Mouse (Mus musculus) layer of hippocampus, adult 11-12 months (tissue): ENCODE measurements around the gene Hcn1.

Experiments
- DNase-seq: peaks from one replicate; pipeline ENCODE4 v3.0.0; 2022; ENCODE audit warnings: low spot score

Gene Hcn1

DNA sequence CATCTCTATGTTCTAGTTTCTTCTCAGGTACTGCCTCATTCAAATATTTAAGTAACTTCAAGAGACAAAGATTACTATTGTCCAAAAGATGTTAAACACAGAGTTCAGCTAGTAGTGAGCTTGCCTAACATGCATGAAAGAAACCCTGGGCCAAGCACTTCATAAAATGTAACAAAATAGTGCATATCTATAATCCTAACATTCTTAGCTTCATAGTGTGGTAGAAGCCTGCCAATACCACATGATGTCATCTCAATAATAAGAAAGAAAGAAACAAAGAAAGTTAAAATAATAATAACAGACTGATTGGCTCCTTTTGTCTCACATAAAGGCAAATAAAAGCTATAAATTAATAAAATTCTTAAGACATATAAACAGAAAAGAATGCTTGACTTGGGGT, 103.5 kb downstream of the Hcn1 start:
- DNase-seq = no peak

DNA sequence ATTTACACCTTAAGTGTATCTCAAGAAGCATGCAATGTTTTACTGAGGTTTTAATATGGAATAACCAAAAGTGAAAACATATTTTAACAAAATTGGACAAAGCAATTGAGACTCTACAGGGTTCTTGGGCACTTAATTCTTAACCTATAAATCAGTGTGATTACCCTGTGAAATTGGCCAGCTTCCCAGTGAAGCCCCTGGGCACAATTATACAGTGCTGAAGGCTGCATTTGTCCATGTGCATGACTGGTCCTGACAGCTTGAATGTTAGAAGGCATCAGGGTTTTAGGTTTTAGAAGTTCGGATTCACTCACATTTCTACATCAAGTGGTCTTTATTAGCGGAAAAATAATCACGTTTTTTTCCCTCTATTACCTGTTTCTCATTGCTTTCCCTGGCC, 103.9 kb downstream of the Hcn1 start:
- no peak for DNase-seq

GRCm38 (mm10) chr13:117706496-117706895, 104.4 kb downstream of the Hcn1 start:
- DNase-seq = no peak

DNA sequence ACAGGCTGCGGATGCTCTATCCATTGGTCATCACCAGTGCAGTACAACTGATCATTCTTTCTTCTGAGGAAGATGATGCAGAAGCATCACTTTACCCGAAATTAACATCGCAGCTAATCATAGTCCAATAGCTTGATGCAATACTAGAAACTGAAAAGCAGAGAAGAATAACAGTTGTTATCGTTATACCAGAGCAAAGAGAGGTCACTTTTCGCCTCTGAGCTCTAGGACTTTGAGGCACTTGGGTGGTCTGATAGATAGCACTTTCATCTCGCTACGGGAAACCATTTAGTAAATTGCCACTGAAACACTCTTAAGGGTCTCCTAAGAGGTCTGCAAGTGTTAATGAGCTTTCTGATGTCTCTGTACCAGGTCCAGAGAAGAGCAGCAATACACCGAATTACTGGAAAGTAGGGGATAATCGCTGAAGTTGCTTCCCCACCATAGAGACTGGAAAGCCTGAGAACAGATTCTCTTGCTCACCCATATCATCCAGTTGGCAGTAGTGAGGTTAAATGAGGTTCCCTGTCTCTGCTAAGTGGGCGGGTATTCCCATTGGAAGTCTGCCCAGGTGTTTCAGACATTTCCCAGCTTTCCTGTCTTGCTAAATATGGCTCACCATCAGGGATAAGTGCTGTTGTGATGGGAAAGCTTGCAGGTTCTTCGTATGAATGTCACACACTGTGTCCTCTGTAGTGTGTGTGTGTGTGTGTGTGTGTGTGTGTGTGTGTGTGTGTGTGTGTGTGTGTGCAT, 105.0 kb downstream of the Hcn1 start:
- DNase-seq = peak; percentile 26

GRCm38 (mm10) chr13:117710811-117711210, 108.7 kb downstream of the Hcn1 start:
- DNase-seq = no peak

GRCm38 (mm10) chr13:117722090-117722489, 120.0 kb downstream of the Hcn1 start:
- peak; percentile 43 for DNase-seq

GRCm38 (mm10) chr13:117724083-117724482, 122.0 kb downstream of the Hcn1 start:
- DNase-seq = no peak

DNA sequence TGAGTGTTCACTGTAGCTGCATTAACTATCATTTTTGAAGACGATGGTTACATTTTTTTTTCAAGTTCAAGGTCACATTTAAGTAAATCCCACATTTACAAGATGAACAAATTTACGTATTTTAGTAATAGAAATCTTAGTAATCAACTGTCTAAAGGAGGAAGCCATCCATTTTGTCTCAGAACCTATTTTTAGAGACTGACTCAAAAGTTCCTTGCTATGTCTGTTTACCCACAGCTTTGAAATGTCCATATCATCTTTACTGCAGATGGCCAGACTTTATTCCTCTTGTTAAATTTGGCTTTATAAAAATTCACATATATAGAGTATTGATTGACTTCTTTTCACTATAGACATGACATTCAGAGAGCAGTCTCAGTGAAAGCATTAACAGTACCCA, 126.3 kb downstream of the Hcn1 start:
- no peak for DNase-seq

DNA sequence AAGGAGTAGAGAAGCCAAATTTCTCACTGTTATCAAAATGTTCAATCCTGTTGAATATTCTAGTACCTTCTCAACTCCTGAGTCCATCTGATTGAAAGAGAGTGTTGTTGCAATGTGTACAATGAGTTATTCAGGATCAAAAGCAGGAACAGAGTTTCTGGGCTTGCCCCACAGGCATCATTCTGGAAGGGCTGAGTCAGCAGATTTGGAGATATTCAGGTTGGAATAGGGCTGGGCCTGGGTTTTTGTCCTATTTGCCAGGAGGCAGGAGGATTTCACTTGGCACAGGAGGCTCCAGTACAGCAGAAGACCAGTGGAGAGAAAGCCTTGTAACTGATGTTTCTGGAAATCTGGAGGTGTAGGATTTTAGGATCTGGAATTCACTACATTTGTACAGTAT, 130.6 kb downstream of the Hcn1 start:
- DNase-seq = no peak

DNA sequence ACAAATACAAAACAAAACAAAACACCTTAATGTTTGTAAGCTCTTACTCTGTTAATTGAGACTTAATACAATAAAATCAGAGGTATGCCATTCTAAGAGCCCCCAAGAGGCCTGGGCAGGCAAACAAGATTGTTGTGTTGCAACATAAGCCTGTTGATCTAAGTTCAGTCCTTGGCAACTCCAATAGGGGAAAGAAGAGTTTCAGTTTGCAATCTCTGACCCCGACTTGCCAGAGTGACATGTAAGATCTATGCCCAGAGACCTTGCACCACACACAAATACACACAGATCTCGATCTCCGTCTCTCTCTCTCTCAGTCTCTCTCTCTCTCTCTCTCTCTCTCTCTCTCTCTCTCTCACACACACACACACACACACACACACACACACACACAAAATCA, 142.3 kb downstream of the Hcn1 start:
- DNase-seq = no peak

GRCm38 (mm10) chr13:117745173-117745572, 143.1 kb downstream of the Hcn1 start:
- DNase-seq = no peak

DNA sequence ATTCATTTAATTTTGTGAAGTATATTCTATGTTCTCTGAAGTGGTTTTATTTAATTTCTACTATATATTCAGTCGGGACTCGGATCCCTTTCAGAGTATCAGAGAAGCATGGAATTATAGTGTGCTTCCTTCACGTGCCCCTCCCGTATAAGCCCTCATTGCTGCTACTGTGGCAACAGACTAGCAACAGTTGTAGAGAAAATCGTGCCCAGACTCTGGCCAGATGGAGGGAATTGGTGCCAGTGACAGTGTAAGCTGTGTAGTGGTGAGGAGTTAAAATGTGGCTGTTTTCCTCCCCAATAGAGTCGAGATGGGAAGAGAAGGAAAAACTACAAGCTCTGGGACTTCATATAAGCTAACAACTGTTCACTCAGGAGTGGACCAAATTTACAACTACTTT, 163.4 kb downstream of the Hcn1 start:
- DNase-seq = peak; percentile 72

DNA sequence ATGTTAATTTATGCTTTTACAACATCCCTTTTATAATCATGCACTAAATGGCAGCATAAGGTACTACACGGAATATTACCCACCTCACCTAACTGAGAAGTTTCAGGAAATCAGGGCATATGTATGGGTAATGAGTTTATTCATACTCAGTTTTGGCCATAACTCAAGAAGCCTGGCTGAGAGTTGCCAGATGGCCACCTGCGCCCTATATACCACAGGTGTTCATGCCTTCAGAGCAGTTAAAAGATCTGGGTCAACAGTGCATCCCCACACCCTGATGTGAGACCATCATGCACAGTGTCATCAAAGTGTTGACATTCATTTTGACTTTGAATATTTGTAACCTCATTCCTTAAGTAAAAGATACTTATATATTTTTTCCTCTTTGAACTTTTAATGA, 183.3 kb downstream of the Hcn1 start:
- DNase-seq = no peak

- DNase-seq = no peak
These were observed 190.7 kb downstream of the Hcn1 start for GRCm38 (mm10) chr13:117792861-117793260.

- no peak for DNase-seq
These were observed 198.9 kb downstream of the Hcn1 start for GRCm38 (mm10) chr13:117801061-117801460.

DNA sequence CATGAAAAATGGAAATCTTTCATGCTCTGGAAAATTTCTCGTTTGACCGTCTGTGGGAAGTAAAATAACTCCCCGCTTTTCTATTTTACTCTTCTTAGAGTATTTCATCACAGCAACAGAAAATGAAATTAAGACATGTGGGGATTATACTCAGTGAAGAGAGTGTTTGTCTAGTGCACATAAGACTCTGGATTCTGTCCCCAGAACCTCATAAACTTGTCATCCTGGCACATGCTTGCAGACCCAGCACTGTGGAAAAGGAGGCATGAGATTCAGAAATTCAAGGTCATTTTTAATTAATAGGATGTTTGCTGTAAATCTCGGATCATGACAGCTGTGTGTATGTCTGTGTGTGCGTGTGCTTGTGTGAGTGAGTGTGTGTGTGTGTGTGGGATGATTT, 225.5 kb downstream of the Hcn1 start:
- no peak for DNase-seq

GRCm38 (mm10) chr13:117836658-117837057, 234.5 kb downstream of the Hcn1 start:
- no peak for DNase-seq

DNA sequence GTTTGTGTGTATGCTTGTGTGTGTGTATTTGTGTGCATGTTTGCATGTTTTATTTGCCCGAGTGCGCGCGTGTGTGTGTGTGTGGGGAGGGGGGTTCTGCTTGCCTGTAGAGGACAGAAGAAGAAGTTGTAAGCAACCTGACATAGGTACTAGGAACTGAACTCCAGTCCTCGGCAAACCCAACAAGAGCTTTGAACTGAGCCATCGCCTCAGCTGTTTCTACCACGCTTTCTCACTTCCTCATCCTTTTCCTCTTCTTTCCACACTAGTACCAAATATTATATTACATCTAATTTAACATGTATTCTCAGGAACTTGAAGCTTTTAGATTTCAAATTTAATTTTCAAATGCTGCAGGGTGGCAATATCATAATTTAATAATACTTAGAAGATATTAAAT, 236.1 kb downstream of the Hcn1 start:
- DNase-seq = no peak

DNA sequence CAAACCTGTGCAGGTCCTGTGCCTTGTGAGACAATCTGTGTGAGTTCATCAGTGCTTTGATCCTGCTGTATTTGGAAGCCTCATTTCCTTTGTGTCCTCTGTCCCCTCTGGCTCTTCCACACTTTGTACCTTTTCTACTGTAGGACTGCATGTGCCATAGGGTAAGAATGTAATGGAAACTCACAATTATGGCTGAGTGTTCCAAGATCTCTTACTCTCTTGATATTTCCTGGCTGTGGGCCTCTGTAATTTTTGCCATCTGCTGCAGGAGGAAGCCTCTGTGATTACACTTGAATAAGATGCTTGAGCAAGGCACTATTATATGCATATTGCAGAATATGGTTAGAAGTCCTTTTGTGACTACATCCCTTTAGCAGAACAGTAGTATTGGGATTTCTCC, 240.2 kb downstream of the Hcn1 start:
- no peak for DNase-seq

DNA sequence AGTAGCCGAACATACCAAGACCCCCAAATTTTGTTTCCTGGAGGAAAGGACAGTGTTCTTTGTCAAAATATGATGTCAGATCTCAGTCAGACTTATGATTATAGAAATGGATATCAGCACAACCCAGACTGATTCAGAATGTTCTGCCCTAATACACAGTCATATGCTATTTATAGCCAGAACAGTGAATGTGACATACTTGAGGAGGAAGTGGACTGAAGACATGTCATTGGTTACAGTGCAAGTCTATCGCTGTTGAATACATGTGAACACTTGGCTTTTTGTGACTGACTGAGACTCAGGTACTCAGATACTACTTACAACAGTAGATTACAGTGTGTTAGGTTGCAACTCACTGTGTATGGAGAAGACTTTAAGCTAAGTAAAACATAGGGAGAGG, 245.2 kb downstream of the Hcn1 start:
- no peak for DNase-seq

GRCm38 (mm10) chr13:117848757-117849156, 246.6 kb downstream of the Hcn1 start:
- no peak for DNase-seq

GRCm38 (mm10) chr13:117851954-117852710, 250.0 kb downstream of the Hcn1 start:
- no peak for DNase-seq

DNA sequence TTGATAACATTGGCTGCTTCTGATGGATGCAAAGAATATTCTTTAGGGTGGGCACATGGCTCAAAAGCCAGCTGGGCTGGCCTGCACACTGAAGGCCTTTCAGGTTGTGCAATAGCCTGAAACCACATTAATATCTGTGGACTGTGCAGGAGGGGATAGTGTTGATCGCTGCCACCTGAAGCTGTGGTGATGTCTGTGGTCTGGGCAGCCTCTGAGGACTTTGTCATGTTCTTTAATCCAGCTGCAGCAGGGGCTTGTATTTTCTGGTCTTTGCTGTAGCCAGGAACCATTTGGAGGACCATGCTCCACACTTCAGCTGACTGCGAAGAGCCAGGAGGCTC, 250.6 kb downstream of the Hcn1 start:
- no peak for DNase-seq

GRCm38 (mm10) chr13:117858416-117858815, 256.3 kb downstream of the Hcn1 start:
- DNase-seq = no peak
